Mouse (Mus musculus): ENCODE measurements around the gene Arl4a. TPM values are rescaled to one million over a fixed set of nuclear protein-coding genes. Genes with fewer than 3 reads are reported as not detected.

Gene Arl4a
- total and polyA plus RNA-seq, 3 experiments: 77.0 to 122 (median 88.6) TPM

- H3K27me3 ChIP-seq (ENCODE audit: insufficient read depth, low read length): no peaks in the 10 kb centered on the region
- H3K4me1 ChIP-seq (ENCODE audit: insufficient read depth, low read depth, low read length): peaks cover 2% of the 10 kb centered on the region; the same call in 1 of the 2 replicates
- H3K36me3 ChIP-seq (replicated peaks): no peaks in the 10 kb centered on the region
- TF ChIP-seq CTCF (IDR thresholded peaks at IDR 0.05; ENCODE audit: low read depth, low read length) (no peak), GATA2 (IDR thresholded peaks at IDR 0.05; ENCODE audit: borderline replicate concordance, low read depth, low read length) (no peak), GATA1 (IDR thresholded peaks at IDR 0.05; ENCODE audit: borderline replicate concordance, low read length) (no peak), POLR2AphosphoS5 (IDR thresholded peaks at IDR 0.05; ENCODE audit: insufficient replicate concordance, low read depth, low read length) (no peak), TAL1 (conservative IDR thresholded peaks at IDR 0.05; ENCODE audit: low read depth, low read length) (no peak)
- H3K4me3 ChIP-seq (ENCODE audit: low read depth, low read length): no peak overlapping the region
- H3K9me3 ChIP-seq (replicated peaks): 0 out of 2 replicates have a peak, but pooled peaks cover 3% of the 10 kb centered on the region
- DNase-seq (ENCODE audit: low spot score) (no peak), ATAC-seq (ENCODE audit: extremely low read depth, insufficient number of reproducible peaks, low FRiP score, poor library complexity, severe bottlenecking) (no peak)
Observed at GRCm38 (mm10) chr12:39959166-39959565, 78.7 kb downstream of the Arl4a start.

- Histone ChIP-seq H3K9me3 (replicated peaks) (0 out of 2 replicates have a peak, but pooled peaks cover 3% of the 10 kb centered on the region), H3K27me3 (ENCODE audit: insufficient read depth, low read length) (no peaks in the 10 kb centered on the region), H3K4me1 (ENCODE audit: insufficient read depth, low read depth, low read length) (peaks cover 2% of the 10 kb centered on the region; the same call in 1 of the 2 replicates), H3K36me3 (replicated peaks) (no peaks in the 10 kb centered on the region), H3K4me3 (ENCODE audit: low read depth, low read length) (no peak overlapping the region)
- no peak for TF ChIP-seq POLR2AphosphoS5 (IDR thresholded peaks at IDR 0.05; ENCODE audit: insufficient replicate concordance, low read depth, low read length)
- DNase-seq (ENCODE audit: low spot score) (no peak), ATAC-seq (ENCODE audit: extremely low read depth, insufficient number of reproducible peaks, low FRiP score, poor library complexity, severe bottlenecking) (no peak)
Observed at GRCm38 (mm10) chr12:39957931-39958671, 79.7 kb downstream of the Arl4a start.

- Histone ChIP-seq H3K4me3 (ENCODE audit: low read depth, low read length) (no peak overlapping the region; the same call in 1 of the 2 replicates), H3K9me3 (replicated peaks) (0 out of 2 replicates have a peak, but pooled peaks cover 3% of the 10 kb centered on the region), H3K4me1 (ENCODE audit: insufficient read depth, low read depth, low read length) (peaks cover 2% of the 10 kb centered on the region; the same call in 1 of the 2 replicates), H3K27me3 (ENCODE audit: insufficient read depth, low read length) (no peaks in the 10 kb centered on the region), H3K36me3 (replicated peaks) (no peaks in the 10 kb centered on the region)
- no peak for ATAC-seq (ENCODE audit: extremely low read depth, insufficient number of reproducible peaks, low FRiP score, poor library complexity, severe bottlenecking)
- TF ChIP-seq POLR2AphosphoS5 (IDR thresholded peaks at IDR 0.05; ENCODE audit: insufficient replicate concordance, low read depth, low read length) (no peak), TAL1 (conservative IDR thresholded peaks at IDR 0.05; ENCODE audit: low read depth, low read length) (no peak), GATA2 (IDR thresholded peaks at IDR 0.05; ENCODE audit: borderline replicate concordance, low read depth, low read length) (no peak), GATA1 (IDR thresholded peaks at IDR 0.05; ENCODE audit: borderline replicate concordance, low read length) (no peak), CTCF (IDR thresholded peaks at IDR 0.05; ENCODE audit: low read depth, low read length) (no peak)
- DNase-seq (ENCODE audit: low spot score): no peak
Observed at GRCm38 (mm10) chr12:39956396-39956795, 81.4 kb downstream of the Arl4a start.

Other genes starting within 250 kb of the Arl4a start
- 0.30 TPM in 1 of 2 replicates, not detected in the other for gene Scin, start 96.2 kb upstream of the Arl4a start, total RNA-seq (2014; fragmentation: Nextera tagmentation)
- not detected in 2 replicates for gene Scin, start 96.2 kb upstream of the Arl4a start, total RNA-seq (2017)
- not detected in 2 replicates for gene Scin, start 96.2 kb upstream of the Arl4a start, polyA plus RNA-seq (2012)
- not detected in 2 replicates for gene Lsmem1, start 161.5 kb upstream of the Arl4a start, total RNA-seq (2014; fragmentation: Nextera tagmentation)
- gene Lsmem1, start 161.5 kb upstream of the Arl4a start, total RNA-seq (2017): 0.23 and 0.44 TPM in 2 replicates
- not detected in 2 replicates for gene Lsmem1, start 161.5 kb upstream of the Arl4a start, polyA plus RNA-seq (2012)
- 151 and 234 TPM in 2 replicates for gene Ifrd1, start 210.5 kb upstream of the Arl4a start, total RNA-seq (2014; fragmentation: Nextera tagmentation)
- gene Ifrd1, start 210.5 kb upstream of the Arl4a start, total RNA-seq (2017): 186 and 190 TPM in 2 replicates
- gene Ifrd1, start 210.5 kb upstream of the Arl4a start, polyA plus RNA-seq (2012): 86.6 and 129 TPM in 2 replicates

All from G1E (cell line).